Mouse (Mus musculus) limb, embryonic 14.5 days (tissue): Measurements from ENCODE around the gene Tcte2. TPM values are rescaled to one million over a fixed set of nuclear protein-coding genes. Genes with fewer than 3 reads are reported as not detected.

Source experiments
- ATAC-seq: fragments of 200-750 bp; cut with Nextera tagmentation; 2 replicates; pipeline ENCODE4 v1.8.0; 2017; ENCODE audit warnings: low read depth, moderate number of reproducible peaks, moderate TSS enrichment; ENCODE audit not compliant: low FRiP score
- DNase-seq: peaks from one replicate; pipeline ENCODE4 v3.0.0-alpha.2; 2015; ENCODE audit warnings: low spot score
- H3K27ac ChIP-seq: fragments of 300-500 bp; sonication (generic); replicated peaks from 2 replicates; pipeline ENCODE4 v1.5.1; 2014; ENCODE audit warnings: low read depth, mild to moderate bottlenecking, low read length, moderate library complexity, mixed read lengths
- H3K27me3 ChIP-seq: fragments of 300-500 bp; sonication (generic); 2 replicates; pipeline ENCODE4 v1.6.1; 2014; ENCODE audit warnings: low read length, mixed read lengths; ENCODE audit not compliant: control insufficient read depth, insufficient read depth
- H3K36me3 ChIP-seq: fragments of 300-500 bp; sonication (generic); 2 replicates; pipeline ENCODE4 v1.6.1; 2014; ENCODE audit warnings: mild to moderate bottlenecking, low read length, moderate library complexity, mixed read lengths; ENCODE audit not compliant: control insufficient read depth, insufficient read depth
- H3K4me1 ChIP-seq: fragments of 300-500 bp; sonication (generic); 2 replicates; pipeline ENCODE4 v1.6.1; 2014; ENCODE audit warnings: antibody characterized with exemption, low read length, mixed read lengths; ENCODE audit not compliant: control insufficient read depth, insufficient read depth
- H3K4me2 ChIP-seq: fragments of 300-500 bp; sonication (generic); replicated peaks from 2 replicates; pipeline ENCODE4 v1.6.1; 2014; ENCODE audit warnings: low read depth, mild to moderate bottlenecking, low read length, moderate library complexity; ENCODE audit not compliant: severe bottlenecking
- H3K4me3 ChIP-seq: fragments of 300-500 bp; sonication (generic); replicated peaks from 2 replicates; pipeline ENCODE4 v1.5.1; 2014; ENCODE audit warnings: low read length
- H3K9ac ChIP-seq: fragments of 300-500 bp; sonication (generic); 2 replicates; pipeline ENCODE4 v1.6.1; 2014; ENCODE audit warnings: mild to moderate bottlenecking, low read depth, low read length, moderate library complexity; ENCODE audit not compliant: severe bottlenecking
- H3K9me3 ChIP-seq: fragments of 300-500 bp; sonication (generic); 2 replicates; pipeline ENCODE4 v1.6.1; 2016; ENCODE audit warnings: low read length; ENCODE audit not compliant: control insufficient read depth
- POLR2A ChIP-seq: fragments of 200-500 bp; IDR thresholded peaks from 2 replicates; pipeline ENCODE4 v1.8.0; 2012; ENCODE audit warnings: inconsistent platforms, mild to moderate bottlenecking, moderate library complexity, borderline replicate concordance; ENCODE audit not compliant: insufficient read depth, insufficient read length; ENCODE audit errors: extremely low read depth
- WGBS: fragments of 180-500 bp; shearing (Covaris S2); extraction: QIAGEN DNeasy Blood & Tissue Kit; methylation state at CpG from one replicate; pipeline ENCODE4 v1.1.7; 2014; 5-methylcytosine and 5-hydroxymethylcytosine counted together
- polyA plus RNA-seq, 2 experiments: library from polyadenylated mRNA; depleted of rRNA in 1 of 2; stranded (reverse) in 1 of 2; unstranded in 1 of 2; fragments of >200 nt; fragmentation: Nextera tagmentation in 1 of 2; extraction: Ambion mirVana in 1 of 2; gene quantifications; 2 replicates each; pipeline versions ENCODE4 v1.2.1 to v1.2.3; 2012 to 2014

Gene Tcte2
- polyA plus RNA-seq, 2 experiments, result 4.4 to 5.2 TPM

GRCm38 (mm10) chr17:13695211-13695610 lies 66.4 kb downstream of the Tcte2 start:
- WGBS, result 93% methylated on average over 2 of the region's 2 CpGs
- no peak overlapping the region for H3K4me3 ChIP-seq
- H3K4me2 ChIP-seq, result no peak overlapping the region
- no peaks in the 10 kb centered on the region for H3K36me3 ChIP-seq
- H3K9ac ChIP-seq, result no peak overlapping the region
- no peak for TF ChIP-seq POLR2A
- DNase-seq, result no peak
- H3K9me3 ChIP-seq, result no peaks in the 10 kb centered on the region
- peaks cover 7% of the 10 kb centered on the region for H3K4me1 ChIP-seq
- no peak for ATAC-seq
- no peaks in the 10 kb centered on the region for H3K27me3 ChIP-seq
- no peak overlapping the region for H3K27ac ChIP-seq

DNA sequence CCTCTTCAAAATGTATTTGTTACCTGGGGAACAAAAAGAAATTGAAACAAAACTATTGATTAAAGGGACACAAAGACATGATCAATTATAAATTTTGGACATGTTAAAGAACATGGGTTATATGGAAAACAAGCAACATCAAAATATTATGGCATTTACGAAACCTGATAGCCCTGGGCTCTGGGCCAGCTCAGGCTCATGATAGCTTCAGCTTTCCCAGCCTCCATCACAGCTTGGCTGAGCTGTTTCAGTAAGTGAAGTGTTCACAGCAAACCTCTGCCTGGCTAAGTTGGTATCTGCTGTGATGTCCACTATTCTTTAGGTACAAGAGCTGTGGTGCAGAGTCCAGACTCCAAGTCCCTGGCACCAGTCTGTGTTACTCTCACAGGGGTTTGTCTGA lies 67.4 kb downstream of the Tcte2 start:
- Histone ChIP-seq H3K9me3 (no peaks in the 10 kb centered on the region), H3K4me3 (no peak overlapping the region), H3K4me2 (no peak overlapping the region), H3K4me1 (no peaks in the 10 kb centered on the region; the same call in 1 of the 2 replicates), H3K36me3 (no peaks in the 10 kb centered on the region), H3K27me3 (no peaks in the 10 kb centered on the region), H3K9ac (no peak overlapping the region), H3K27ac (no peak overlapping the region)
- ATAC-seq (no peak), DNase-seq (no peak)
- WGBS, result 59% methylated on average over 1 of the region's 1 CpGs
- no peak for TF ChIP-seq POLR2A

- no peaks in the 10 kb centered on the region for H3K9me3 ChIP-seq
- H3K36me3 ChIP-seq, result no peaks in the 10 kb centered on the region
- H3K4me1 ChIP-seq, result peaks cover 7% of the 10 kb centered on the region; the same call in 1 of the 2 replicates
- H3K27me3 ChIP-seq, result no peaks in the 10 kb centered on the region
- no peak overlapping the region for H3K4me2 ChIP-seq
- TF ChIP-seq POLR2A, result no peak
- DNase-seq (no peak), ATAC-seq (no peak)
- 69% methylated on average over 1 of the region's 1 CpGs for WGBS
- H3K9ac ChIP-seq, result no peak overlapping the region
- no peak overlapping the region for H3K27ac ChIP-seq
- no peak overlapping the region for H3K4me3 ChIP-seq
These were observed 74.0 kb downstream of the Tcte2 start for GRCm38 (mm10) chr17:13687656-13688055.

GRCm38 (mm10) chr17:13687086-13687485 lies 74.5 kb downstream of the Tcte2 start:
- no peaks in the 10 kb centered on the region for H3K9me3 ChIP-seq
- H3K4me2 ChIP-seq, result no peak overlapping the region
- no peak overlapping the region for H3K4me3 ChIP-seq
- WGBS, result 77% methylated on average over 4 of the region's 4 CpGs
- no peaks in the 10 kb centered on the region for H3K27me3 ChIP-seq
- no peak for TF ChIP-seq POLR2A
- no peak overlapping the region for H3K27ac ChIP-seq
- H3K4me1 ChIP-seq, result peaks cover 12% of the 10 kb centered on the region; the same call in 1 of the 2 replicates
- no peaks in the 10 kb centered on the region for H3K36me3 ChIP-seq
- DNase-seq, result no peak
- H3K9ac ChIP-seq, result no peak overlapping the region
- no peak for ATAC-seq

- no peak for ATAC-seq
- 83% methylated on average over 3 of the region's 3 CpGs for WGBS
These were observed 76.0 kb downstream of the Tcte2 start for GRCm38 (mm10) chr17:13685621-13686020.

GRCm38 (mm10) chr17:13684256-13684655 lies 77.4 kb downstream of the Tcte2 start:
- peaks cover 12% of the 10 kb centered on the region; the same call in 1 of the 2 replicates for H3K4me1 ChIP-seq
- no peaks in the 10 kb centered on the region for H3K27me3 ChIP-seq
- no peak for ATAC-seq
- no peaks in the 10 kb centered on the region for H3K9me3 ChIP-seq
- no peak for TF ChIP-seq POLR2A
- H3K4me3 ChIP-seq, result no peak overlapping the region
- H3K36me3 ChIP-seq, result no peaks in the 10 kb centered on the region
- WGBS, result 74% methylated on average over 7 of the region's 7 CpGs
- no peak overlapping the region for H3K4me2 ChIP-seq
- DNase-seq, result no peak
- no peak overlapping the region for H3K27ac ChIP-seq
- no peak overlapping the region for H3K9ac ChIP-seq

More at GRCm38 (mm10) chr17:13685621-13686020, 76.0 kb downstream of the Tcte2 start:
- Histone ChIP-seq H3K27ac (no peak overlapping the region), H3K9ac (no peak overlapping the region), H3K4me2 (no peak overlapping the region), H3K4me1 (peaks cover 12% of the 10 kb centered on the region; the same call in 1 of the 2 replicates), H3K36me3 (no peaks in the 10 kb centered on the region), H3K27me3 (no peaks in the 10 kb centered on the region), H3K4me3 (no peak overlapping the region), H3K9me3 (no peaks in the 10 kb centered on the region)
- TF ChIP-seq POLR2A, result no peak
- no peak for DNase-seq
